Mouse (Mus musculus): ENCODE measurements around the gene Olfr985. TPM values are rescaled to one million over a fixed set of nuclear protein-coding genes. Genes with fewer than 3 reads are reported as not detected.

Gene Olfr985
- polyA plus RNA-seq, 1 experiment: not detected

DNA sequence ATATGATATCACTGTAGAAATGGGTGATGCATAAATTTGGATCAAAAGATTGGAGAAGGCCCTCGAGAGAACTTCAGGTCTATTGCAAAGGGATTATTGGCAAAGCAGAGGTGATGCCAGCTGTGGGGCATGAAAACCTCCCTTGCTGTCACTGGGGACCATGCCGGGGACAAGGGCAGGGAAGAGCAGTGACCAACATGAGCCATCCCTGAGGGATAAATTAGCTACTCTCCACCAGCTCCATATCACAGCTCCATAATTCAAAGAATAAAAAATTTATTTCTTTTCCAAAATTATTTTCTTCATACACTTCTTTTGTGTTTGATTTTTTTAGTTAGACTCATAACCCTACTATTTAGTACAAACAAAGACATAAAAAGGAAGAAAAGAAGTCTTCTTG is 15.9 kb downstream of the Olfr985 start, which contains the start of gene Olfr984:
Gene Olfr984, minus strand, starts transcription at position 101 of the 400 bp plus-strand sequence.
- TF ChIP-seq CTCF (IDR thresholded peaks at IDR 0.05; ENCODE audit: insufficient read depth, low read length) (no peak), POLR2A (IDR thresholded peaks at IDR 0.05; ENCODE audit: borderline replicate concordance, extremely low read depth, low read depth, low read length) (no peak)
- DNase-seq: no peak
- 92% methylated on average over 2 of the region's 2 CpGs for WGBS
- no peak within 1 kb of the TSS for H3K4me3 ChIP-seq (replicated peaks; ENCODE audit: extremely low read depth, low read depth, low read length)
- no peaks in the 10 kb centered on the region for H3K4me1 ChIP-seq (ENCODE audit: control insufficient read depth, insufficient read depth, low read length)

DNA sequence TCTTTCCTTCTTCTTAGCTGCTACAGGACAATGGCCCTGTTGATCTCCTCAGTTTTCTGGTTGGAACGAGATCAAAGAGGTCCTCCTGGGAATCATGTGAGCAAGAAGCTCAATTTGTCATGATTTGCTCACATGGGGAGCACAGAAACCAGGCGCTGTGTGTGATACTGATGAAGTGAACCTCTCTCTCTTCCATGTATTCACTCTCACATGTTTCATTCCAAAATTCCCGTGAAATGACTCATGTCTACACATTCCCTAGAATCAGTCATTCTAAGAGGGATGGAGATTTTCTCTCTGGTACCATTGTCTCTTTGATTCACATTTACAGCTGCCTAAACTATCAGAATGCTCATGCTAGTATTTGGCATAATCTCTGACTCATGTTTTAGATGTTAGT is 35.2 kb downstream of the Olfr985 start:
- no peak overlapping the region for H3K4me3 ChIP-seq (replicated peaks; ENCODE audit: extremely low read depth, low read depth, low read length)
- no peaks in the 10 kb centered on the region for H3K4me1 ChIP-seq (ENCODE audit: control insufficient read depth, insufficient read depth, low read length)
- WGBS: 53% methylated on average over 3 of the region's 3 CpGs
- no peak for TF ChIP-seq POLR2A (IDR thresholded peaks at IDR 0.05; ENCODE audit: borderline replicate concordance, extremely low read depth, low read depth, low read length)
- DNase-seq: no peak

DNA sequence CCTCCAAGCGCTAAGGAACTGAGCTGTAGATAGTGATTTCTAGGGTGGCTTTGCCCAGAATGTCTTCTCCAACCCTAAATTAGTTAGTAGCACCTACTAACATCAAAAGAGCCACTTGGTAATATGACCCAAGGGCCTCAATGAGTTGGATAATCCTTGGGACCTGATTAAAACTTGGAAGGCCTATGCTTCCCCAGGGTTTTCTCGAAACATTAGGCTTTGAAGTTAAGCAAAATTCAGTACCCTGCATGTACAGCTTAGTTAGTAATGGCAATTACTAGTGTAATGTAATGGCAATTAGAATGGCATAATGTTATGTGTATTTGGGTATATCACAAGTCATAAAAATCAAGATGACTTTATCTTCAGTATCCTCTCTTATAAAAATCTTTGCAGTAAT is 36.5 kb downstream of the Olfr985 start, which contains the start of gene Olfr983:
Gene Olfr983, minus strand, starts transcription at position 101 of the 400 bp plus-strand sequence.
- no peak for DNase-seq
- H3K4me3 ChIP-seq (replicated peaks; ENCODE audit: extremely low read depth, low read depth, low read length): no peak within 1 kb of the TSS
- WGBS: 64% methylated on average over 2 of the region's 2 CpGs
- no peak for TF ChIP-seq POLR2A (IDR thresholded peaks at IDR 0.05; ENCODE audit: borderline replicate concordance, extremely low read depth, low read depth, low read length)
- no peak for TF ChIP-seq CTCF (IDR thresholded peaks at IDR 0.05; ENCODE audit: insufficient read depth, low read length)
- no peaks in the 10 kb centered on the region for H3K4me1 ChIP-seq (ENCODE audit: control insufficient read depth, insufficient read depth, low read length)

Other genes starting within 250 kb of the Olfr985 start
- gene Olfr229, start 222.8 kb downstream of the Olfr985 start, polyA plus RNA-seq (2012; rRNA removed): not detected in 2 replicates
- gene Olfr974, start 192.7 kb downstream of the Olfr985 start, polyA plus RNA-seq (2012; rRNA removed): not detected in 2 replicates
- 0.05 TPM in 1 of 2 replicates, not detected in the other for gene Olfr975, start 178.1 kb downstream of the Olfr985 start, polyA plus RNA-seq (2012; rRNA removed)
- not detected in 2 replicates for gene Olfr976, start 169.1 kb downstream of the Olfr985 start, polyA plus RNA-seq (2012; rRNA removed)
- not detected in 2 replicates for gene Olfr978, start 138.1 kb downstream of the Olfr985 start, polyA plus RNA-seq (2012; rRNA removed)
- gene Olfr979, start 126.7 kb downstream of the Olfr985 start, polyA plus RNA-seq (2012; rRNA removed): not detected in 2 replicates
- gene Olfr980, start 120.6 kb downstream of the Olfr985 start, polyA plus RNA-seq (2012; rRNA removed): not detected in 2 replicates
- not detected in 2 replicates for gene Olfr981, start 108.7 kb downstream of the Olfr985 start, polyA plus RNA-seq (2012; rRNA removed)
- gene Olfr982, start 56.4 kb downstream of the Olfr985 start, polyA plus RNA-seq (2012; rRNA removed): not detected in 2 replicates
- gene Olfr983, start 36.6 kb downstream of the Olfr985 start, polyA plus RNA-seq (2012; rRNA removed): not detected in 2 replicates
- gene Olfr984, start 16.0 kb downstream of the Olfr985 start, polyA plus RNA-seq (2012; rRNA removed): not detected in 2 replicates
- not detected in 2 replicates for gene Tmem225, start 17.9 kb upstream of the Olfr985 start, polyA plus RNA-seq (2012; rRNA removed)
- gene Olfr986, start 50.7 kb upstream of the Olfr985 start, polyA plus RNA-seq (2012; rRNA removed): not detected in 2 replicates
- gene Zfp202, start 62.1 kb upstream of the Olfr985 start, polyA plus RNA-seq (2012; rRNA removed): 0.65 and 1.1 TPM in 2 replicates
- 23.6 and 33.2 TPM in 2 replicates for gene Scn3b, start 139.0 kb upstream of the Olfr985 start, polyA plus RNA-seq (2012; rRNA removed)

Measured in lung, adult 2 months (tissue).